Mouse (Mus musculus) adrenal gland, adult 2 months (tissue): Measurements from ENCODE around the gene Vmn1r81. TPM values are rescaled to one million over a fixed set of nuclear protein-coding genes. Genes with fewer than 3 reads are reported as not detected.

Experiments used
- DNase-seq: peaks from one replicate; pipeline ENCODE4 v3.0.0; 2021
- long read RNA-seq: library from polyadenylated mRNA; stranded (forward); transcript quantifications from one replicate; pipeline ENCODE4 v2.0.0, GENCODE M21; 2021
- polyA plus RNA-seq: library from polyadenylated mRNA; depleted of rRNA; stranded (reverse); fragments of >200 nt; gene quantifications from 2 replicates; pipeline ENCODE4 v1.2.3, GENCODE M21; 2012; rRNA removed
- total RNA-seq, 2 experiments: library from RNA; stranded (reverse); gene quantifications; 2 replicates each; pipeline ENCODE4 v1.2.3; 2021

The Vmn1r81 gene
- not detected for total RNA-seq
- not detected in 2 replicates for polyA plus RNA-seq
- long read RNA-seq: 0 reads

GRCm38 (mm10) chr7:12268169-12268568 lies at the start of gene Vmn1r81:
Vmn1r81 (minus strand) TSS chr7:12268269.
- DNase-seq: no peak

DNA sequence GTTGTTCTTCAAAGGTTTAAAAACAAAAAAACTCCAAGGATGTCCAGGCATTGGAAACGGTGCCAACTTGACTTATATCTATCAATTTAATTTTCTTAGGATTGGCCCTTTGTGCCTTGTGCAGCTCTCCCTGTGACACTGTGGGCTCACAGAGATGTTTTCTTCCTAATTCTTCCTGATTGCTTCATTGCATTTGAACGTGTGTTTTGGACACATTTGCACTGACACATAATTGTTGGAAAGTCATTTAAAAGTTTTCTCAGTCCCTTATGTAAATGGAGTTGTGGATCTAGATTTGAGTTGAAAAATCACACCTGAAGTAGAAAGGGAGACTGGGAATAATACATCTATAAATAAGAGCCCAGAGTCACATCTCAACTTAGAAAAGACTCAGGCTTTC lies 32.1 kb upstream of the Vmn1r81 start, which contains the start of gene Vmn1r82:
TSS of gene Vmn1r82 (plus strand) at position 301 of the 400 bp plus-strand sequence.
- no peak for DNase-seq

GRCm38 (mm10) chr7:12204141-12204540 lies 63.9 kb downstream of the Vmn1r81 start:
- DNase-seq: no peak

Other genes starting within 250 kb of the Vmn1r81 start
- gene Vmn1r77, start 231.5 kb downstream of the Vmn1r81 start, total RNA-seq: not detected
- not detected in 2 replicates for gene Vmn1r77, start 231.5 kb downstream of the Vmn1r81 start, polyA plus RNA-seq
- not detected for gene Vmn1r78, start 118.0 kb downstream of the Vmn1r81 start, total RNA-seq
- not detected in 2 replicates for gene Vmn1r78, start 118.0 kb downstream of the Vmn1r81 start, polyA plus RNA-seq
- gene Vmn1r79, start 97.0 kb downstream of the Vmn1r81 start, total RNA-seq: not detected
- gene Vmn1r79, start 97.0 kb downstream of the Vmn1r81 start, polyA plus RNA-seq: not detected in 2 replicates
- gene Vmn1r80, start 79.0 kb downstream of the Vmn1r81 start, total RNA-seq: not detected
- gene Vmn1r80, start 79.0 kb downstream of the Vmn1r81 start, polyA plus RNA-seq: not detected in 2 replicates
- not detected for gene Vmn1r82, start 32.2 kb upstream of the Vmn1r81 start, total RNA-seq
- not detected in 2 replicates for gene Vmn1r82, start 32.2 kb upstream of the Vmn1r81 start, polyA plus RNA-seq
- gene Vmn1r83, start 61.2 kb upstream of the Vmn1r81 start, total RNA-seq: not detected
- gene Vmn1r83, start 61.2 kb upstream of the Vmn1r81 start, polyA plus RNA-seq: not detected in 2 replicates
- gene Vmn1r84, start 101.0 kb upstream of the Vmn1r81 start, total RNA-seq: not detected
- not detected in 2 replicates for gene Vmn1r84, start 101.0 kb upstream of the Vmn1r81 start, polyA plus RNA-seq
- gene Zfp551, start 154.5 kb upstream of the Vmn1r81 start, total RNA-seq: 1 to 10 TPM; 3.7 to 6.0 TPM
- gene Zfp551, start 154.5 kb upstream of the Vmn1r81 start, polyA plus RNA-seq: 0.38 and 0.52 TPM in 2 replicates
- 1 to 10 TPM; 7.7 to 9.6 TPM for gene Zfp606, start 210.0 kb upstream of the Vmn1r81 start, total RNA-seq
- 4.0 and 4.4 TPM in 2 replicates for gene Zfp606, start 210.0 kb upstream of the Vmn1r81 start, polyA plus RNA-seq
- not detected for gene 2900092C05Rik, start 244.2 kb upstream of the Vmn1r81 start, total RNA-seq
- gene 2900092C05Rik, start 244.2 kb upstream of the Vmn1r81 start, polyA plus RNA-seq: not detected in 2 replicates